Mouse (Mus musculus) liver, embryonic 14.5 days (tissue): Measurements from ENCODE around the gene Misp.

ENCODE experiments used
- CTCF ChIP-seq: IDR thresholded peaks from 2 replicates; pipeline ENCODE4 v1.5.1; 2016; ENCODE audit warnings: antibody characterized with exemption, low read depth, control low read depth
- EP300 ChIP-seq: IDR thresholded peaks from 2 replicates; pipeline ENCODE4 v1.6.1; 2016; ENCODE audit warnings: antibody characterized with exemption, low read depth

DNA sequence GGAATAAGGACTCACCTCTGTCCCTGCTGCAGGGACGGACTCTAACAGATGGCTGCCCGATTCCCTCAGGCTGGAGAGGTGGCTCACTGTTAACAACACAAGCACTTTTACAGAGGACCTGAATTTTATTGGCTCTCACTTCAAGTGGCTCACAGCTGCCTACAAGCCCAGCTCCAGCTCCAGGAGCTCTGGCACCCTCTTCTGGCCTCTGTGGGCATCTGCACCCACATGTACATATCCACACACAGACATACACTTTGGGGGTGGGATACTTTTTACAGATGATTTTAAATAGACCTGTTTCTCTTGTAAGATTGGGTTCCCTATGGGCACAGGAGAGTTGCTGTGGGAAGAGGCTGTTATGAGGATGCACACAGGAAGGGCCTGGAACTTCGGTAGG, 48.5 kb upstream of the Misp start:
- no peak for TF ChIP-seq EP300
- TF ChIP-seq CTCF, result peak; percentile 60
